Mouse (Mus musculus): ENCODE measurements around the gene Prmt3.

- TF ChIP-seq GATA2 (IDR thresholded peaks at IDR 0.05; ENCODE audit: borderline replicate concordance, low read depth, low read length) (no peak), CTCF (IDR thresholded peaks at IDR 0.05; ENCODE audit: low read depth, low read length) (no peak), GATA1 (IDR thresholded peaks at IDR 0.05; ENCODE audit: borderline replicate concordance, low read length) (no peak), POLR2AphosphoS5 (IDR thresholded peaks at IDR 0.05; ENCODE audit: insufficient replicate concordance, low read depth, low read length) (no peak), TAL1 (conservative IDR thresholded peaks at IDR 0.05; ENCODE audit: low read depth, low read length) (no peak)
Observed at GRCm38 (mm10) chr7:49774396-49774795, 3.8 kb upstream of the Prmt3 start.
